Comparison of ENCODE assay signal across 10 mouse cellular contexts in genomic region chr14:119582039-119582508, GRCm38 (mm10).
DNase-seq lines count a peak whose midpoint lies in the region; ATAC-seq lines count a peak whose summit lies in the region.
"Had no signal": no experiment of that assay in that cellular context is flagged by ENCODE, and none has a peak within 500 bp of the region (broad histone marks: within the 10 kb centered on the region; RNA-seq: fewer than 3 reads in every experiment).

No protein-coding gene starts in this region.

- no peaks in the 10 kb centered on the region for H3K9me3 ChIP-seq in hindbrain, embryonic 10.5 days
- no peaks in the 10 kb centered on the region for H3K9me3 ChIP-seq in midbrain, embryonic 16.5 days (replicated peaks; ENCODE audit: control insufficient read depth, low read length, poor library complexity, severe bottlenecking)
- H3K9me3 ChIP-seq: embryonic facial prominence, embryonic 12.5 days; liver, embryonic 15.5 days had no signal

- no peak overlapping the region for H3K9ac ChIP-seq in midbrain, embryonic 16.5 days (ENCODE audit: low read depth, low read length)
- H3K9ac ChIP-seq: embryonic facial prominence, embryonic 12.5 days; liver, embryonic 15.5 days had no signal

- peak; percentile 80 for ATAC-seq in midbrain, embryonic 16.5 days

- peak; percentile 11 for DNase-seq in kidney, postnatal 14 days
- no peak for DNase-seq in kidney, adult 11 months
- peak; percentile 16 to 23 for DNase-seq in adrenal gland, postnatal 36 days
- peak; percentile 12 for DNase-seq in hindbrain, embryonic 10.5 days (ENCODE audit: low spot score)
- DNase-seq in natural killer cell, adult 2 months (ENCODE audit: low spot score in 2 of 2), result no peak
- no peak for DNase-seq in spleen, postnatal 36 days (ENCODE audit: low spot score in 2 of 2)
- DNase-seq: heart, postnatal 14 days had no signal

- H3K36me3 ChIP-seq in hindbrain, embryonic 10.5 days, result no peaks in the 10 kb centered on the region
- no peaks in the 10 kb centered on the region for H3K36me3 ChIP-seq in midbrain, embryonic 16.5 days (ENCODE audit: control insufficient read depth, insufficient read depth, low read length)
- H3K36me3 ChIP-seq: embryonic facial prominence, embryonic 12.5 days; liver, embryonic 15.5 days had no signal

- H3K4me1 ChIP-seq in hindbrain, embryonic 10.5 days (replicated peaks), result no peaks in the 10 kb centered on the region
- H3K4me1 ChIP-seq in midbrain, embryonic 16.5 days (ENCODE audit: control insufficient read depth, insufficient read depth, low read length), result peaks cover 7% of the 10 kb centered on the region; the same call in 1 of the 2 replicates
- H3K4me1 ChIP-seq: liver, embryonic 15.5 days had no signal

- no peak overlapping the region for H3K27ac ChIP-seq in hindbrain, embryonic 10.5 days
- H3K27ac ChIP-seq in midbrain, embryonic 16.5 days (ENCODE audit: low read length), result peak overlapping the region; percentile 51; the same call in 1 of the 2 replicates
- H3K27ac ChIP-seq: embryonic facial prominence, embryonic 12.5 days; liver, embryonic 15.5 days had no signal

- H3K4me3 ChIP-seq in hindbrain, embryonic 10.5 days, result no peak overlapping the region
- H3K4me3 ChIP-seq in midbrain, embryonic 16.5 days (ENCODE audit: low read depth, low read length), result no peak overlapping the region
- H3K4me3 ChIP-seq: embryonic facial prominence, embryonic 12.5 days; liver, embryonic 15.5 days had no signal

- H3K27me3 ChIP-seq in hindbrain, embryonic 10.5 days (ENCODE audit: insufficient read depth, poor library complexity, severe bottlenecking), result no peaks in the 10 kb centered on the region
- H3K27me3 ChIP-seq in midbrain, embryonic 16.5 days (ENCODE audit: control insufficient read depth, insufficient read depth, low read depth, low read length), result no peaks in the 10 kb centered on the region
- H3K27me3 ChIP-seq: embryonic facial prominence, embryonic 12.5 days; liver, embryonic 15.5 days had no signal

- H3K4me2 ChIP-seq in midbrain, embryonic 16.5 days (ENCODE audit: low read length), result no peak overlapping the region
- H3K4me2 ChIP-seq: embryonic facial prominence, embryonic 12.5 days; liver, embryonic 15.5 days had no signal

- 61% methylated on average over 10 of the region's 10 CpGs for WGBS in hindbrain, embryonic 10.5 days
- 25% methylated on average over 10 of the region's 10 CpGs for WGBS in midbrain, embryonic 16.5 days

Comparison
In these comparisons a context has a peak if more than half of its experiments do, and no peak if none do; other contexts are left out.
1. DNase-seq: peak in kidney, postnatal 14 days (single experiment), adrenal gland, postnatal 36 days (2 of 2) and hindbrain, embryonic 10.5 days (single experiment); none in kidney, adult 11 months (single experiment), natural killer cell, adult 2 months (0 of 2) and spleen, postnatal 36 days (0 of 2).